Mouse (Mus musculus) MEL (cell line): Measurements from ENCODE around the gene Abhd4. TPM values are rescaled to one million over a fixed set of nuclear protein-coding genes. Genes with fewer than 3 reads are reported as not detected.

Experiments
- DNase-seq: peaks from one replicate; pipeline ENCODE4 v3.0.0; 2011; ENCODE audit warnings: low read depth, low spot score
- H3K27ac ChIP-seq: 2 replicates; pipeline ENCODE4 v1.5.1; 2012; ENCODE audit warnings: low read depth, mild to moderate bottlenecking, control low read depth, low read length, moderate library complexity; ENCODE audit not compliant: control insufficient read depth
- H3K27me3 ChIP-seq, 2 experiments: fragments of 150-350 bp in 1 of 2; sonication (generic) in 1 of 2; 2 replicates each; pipeline ENCODE4 v1.6.1; 2012; ENCODE audit warnings: low read length in 2 of 2, mild to moderate bottlenecking in 2 of 2, improper control_type of control experiment in 1 of 2, moderate library complexity in 1 of 2; ENCODE audit not compliant: insufficient read depth in 2 of 2, control insufficient read depth in 1 of 2
- H3K36me3 ChIP-seq, 2 experiments: 2 replicates each; pipeline ENCODE4 v1.6.1; 2012 to 2014; ENCODE audit warnings: low read length in 2 of 2, improper control_type of control experiment in 1 of 2, inconsistent platforms in 1 of 2, mild to moderate bottlenecking in 1 of 2; ENCODE audit not compliant: insufficient read depth in 2 of 2, control insufficient read depth in 1 of 2
- H3K4me1 ChIP-seq, 2 experiments: fragments of 150-350 bp in 1 of 2; sonication (generic) in 1 of 2; 2 replicates each; pipeline ENCODE4 v1.6.1; 2012; ENCODE audit warnings: low read length in 2 of 2, improper control_type of control experiment in 1 of 2, mild to moderate bottlenecking in 1 of 2; ENCODE audit not compliant: insufficient read depth in 2 of 2, control insufficient read depth in 1 of 2
- H3K4me3 ChIP-seq, 2 experiments: fragments of 150-350 bp in 1 of 2; sonication (generic) in 1 of 2; 2 replicates each; pipeline ENCODE4 v1.5.1; 2012; ENCODE audit warnings: low read depth in 2 of 2, low read length in 2 of 2, mild to moderate bottlenecking in 2 of 2, moderate library complexity in 2 of 2, control low read depth in 1 of 2, improper control_type of control experiment in 1 of 2; ENCODE audit not compliant: control insufficient read depth in 1 of 2, insufficient read depth in 1 of 2
- H3K79me2 ChIP-seq: 2 replicates; pipeline ENCODE4 v1.6.1; 2012; ENCODE audit warnings: mild to moderate bottlenecking, low read length, moderate library complexity; ENCODE audit not compliant: control insufficient read depth, poor library complexity, insufficient read depth
- H3K9ac ChIP-seq: 2 replicates; pipeline ENCODE4 v1.6.1; 2012; ENCODE audit warnings: low read depth, mild to moderate bottlenecking, control low read depth, low read length, moderate library complexity; ENCODE audit not compliant: control insufficient read depth, poor library complexity, severe bottlenecking
- H3K9me3 ChIP-seq: fragments of 150-350 bp; sonication (generic); replicated peaks from 2 replicates; pipeline ENCODE4 v1.6.1; 2012; ENCODE audit warnings: mild to moderate bottlenecking, low read length, improper control_type of control experiment, moderate library complexity; ENCODE audit not compliant: insufficient read depth
- BHLHE40 ChIP-seq: IDR thresholded peaks from 2 replicates; pipeline ENCODE4 v1.6.1; 2012; ENCODE audit warnings: low read depth, mild to moderate bottlenecking, inconsistent platforms, low read length, improper control_type of control experiment, borderline replicate concordance
- ELF1 ChIP-seq: IDR thresholded peaks from 2 replicates; pipeline ENCODE4 v1.6.1; 2014; ENCODE audit warnings: low read depth, mild to moderate bottlenecking, inconsistent platforms, low read length, improper control_type of control experiment, moderate library complexity
- ETS1 ChIP-seq: IDR thresholded peaks from 2 replicates; pipeline ENCODE4 v1.6.1; 2012; ENCODE audit warnings: low read depth, mild to moderate bottlenecking, inconsistent platforms, low read length, improper control_type of control experiment, moderate library complexity
- GABPA ChIP-seq: IDR thresholded peaks from 2 replicates; pipeline ENCODE4 v1.6.1; 2012; ENCODE audit warnings: low read depth, mild to moderate bottlenecking, inconsistent platforms, low read length, improper control_type of control experiment, moderate library complexity
- GATA1 ChIP-seq: IDR thresholded peaks from 2 replicates; pipeline ENCODE4 v1.6.1; 2011; ENCODE audit warnings: low read depth, low read length, improper control_type of control experiment
- HCFC1 ChIP-seq: IDR thresholded peaks from 2 replicates; pipeline ENCODE4 v1.6.1; 2012; ENCODE audit warnings: low read depth, mild to moderate bottlenecking, inconsistent platforms, low read length, improper control_type of control experiment, moderate library complexity
- JUND ChIP-seq: IDR thresholded peaks from 2 replicates; pipeline ENCODE4 v1.6.1; 2011; ENCODE audit warnings: low read depth, mild to moderate bottlenecking, improper control_type of control experiment, low read length
- KAT2A ChIP-seq: conservative IDR thresholded peaks from 2 replicates; pipeline ENCODE4 v1.6.1; 2012; ENCODE audit warnings: low read depth, low read length, improper control_type of control experiment, inconsistent platforms
- MAX ChIP-seq: IDR thresholded peaks from 2 replicates; pipeline ENCODE4 v1.6.1; 2011; ENCODE audit warnings: low read length, improper control_type of control experiment
- MEF2A ChIP-seq: IDR thresholded peaks from 2 replicates; pipeline ENCODE4 v1.6.1; 2014; ENCODE audit warnings: low read depth, mild to moderate bottlenecking, inconsistent platforms, low read length, improper control_type of control experiment; ENCODE audit not compliant: poor library complexity, insufficient replicate concordance, severe bottlenecking; ENCODE audit errors: extremely low read depth
- MXI1 ChIP-seq: IDR thresholded peaks from 2 replicates; pipeline ENCODE4 v1.6.1; 2011; ENCODE audit warnings: mild to moderate bottlenecking, low read depth, low read length, improper control_type of control experiment
- MYB ChIP-seq: IDR thresholded peaks from 2 replicates; pipeline ENCODE4 v1.6.1; 2011; ENCODE audit warnings: mild to moderate bottlenecking, low read depth, low read length, improper control_type of control experiment
- NELFE ChIP-seq: IDR thresholded peaks from 2 replicates; pipeline ENCODE4 v1.6.1; 2011; ENCODE audit warnings: low read depth, low read length, improper control_type of control experiment
- NRF1 ChIP-seq: IDR thresholded peaks from 2 replicates; pipeline ENCODE4 v1.6.1; 2014; ENCODE audit warnings: low read depth, mild to moderate bottlenecking, inconsistent platforms, low read length, improper control_type of control experiment, moderate library complexity; ENCODE audit not compliant: poor library complexity, insufficient read depth, severe bottlenecking
- POLR2AphosphoS2 ChIP-seq: IDR thresholded peaks from 2 replicates; pipeline ENCODE4 v1.6.1; 2011; ENCODE audit warnings: low read length, improper control_type of control experiment
- POLR2AphosphoS5 ChIP-seq: IDR thresholded peaks from 2 replicates; pipeline ENCODE4 v1.6.1; 2012; ENCODE audit warnings: low read depth, borderline replicate concordance, mild to moderate bottlenecking, inconsistent platforms, low read length, moderate library complexity, mixed read lengths
- RAD21 ChIP-seq: IDR thresholded peaks from 2 replicates; pipeline ENCODE4 v1.6.1; 2011; ENCODE audit warnings: mild to moderate bottlenecking, low read depth, low read length, improper control_type of control experiment
- RCOR1 ChIP-seq: IDR thresholded peaks from 2 replicates; pipeline ENCODE4 v1.6.1; 2012; ENCODE audit warnings: low read depth, mild to moderate bottlenecking, inconsistent platforms, low read length, improper control_type of control experiment
- SIN3A ChIP-seq: IDR thresholded peaks from 2 replicates; pipeline ENCODE4 v1.6.1; 2012; ENCODE audit warnings: low read length, improper control_type of control experiment, inconsistent platforms
- TBP ChIP-seq: IDR thresholded peaks from 2 replicates; pipeline ENCODE4 v1.8.0; 2011; ENCODE audit warnings: low read depth, low read length, improper control_type of control experiment
- TCF12 ChIP-seq: IDR thresholded peaks from 2 replicates; pipeline ENCODE4 v1.6.1; 2014; ENCODE audit warnings: low read depth, mild to moderate bottlenecking, inconsistent platforms, low read length, improper control_type of control experiment, moderate library complexity
- UBTF ChIP-seq: IDR thresholded peaks from 2 replicates; pipeline ENCODE4 v1.6.1; 2012; ENCODE audit warnings: low read depth, mild to moderate bottlenecking, inconsistent platforms, low read length, improper control_type of control experiment, moderate library complexity, borderline replicate concordance; ENCODE audit not compliant: insufficient read depth
- ZKSCAN1 ChIP-seq: IDR thresholded peaks from 2 replicates; pipeline ENCODE4 v1.6.1; 2012; ENCODE audit warnings: low read depth, mild to moderate bottlenecking, inconsistent platforms, low read length, improper control_type of control experiment, moderate library complexity
- ZMIZ1 ChIP-seq: IDR thresholded peaks from 2 replicates; pipeline ENCODE4 v1.6.1; 2012; ENCODE audit warnings: low read depth, mild to moderate bottlenecking, inconsistent platforms, low read length, improper control_type of control experiment, moderate library complexity
- ZNF384 ChIP-seq: IDR thresholded peaks from 2 replicates; pipeline ENCODE4 v1.6.1; 2012; ENCODE audit warnings: low read depth, mild to moderate bottlenecking, inconsistent platforms, low read length, improper control_type of control experiment
- polyA plus RNA-seq, 2 experiments: library from polyadenylated mRNA; stranded (reverse) in 1 of 2; unstranded in 1 of 2; fragments of >175 nt in 1 of 2; fragments of >200 nt in 1 of 2; gene quantifications; 2 replicates each; pipeline versions ENCODE4 v1.2.1 to v1.2.4; 2012; ENCODE audit warnings: low replicate concordance in 2 of 2, low read depth in 1 of 2; ENCODE audit not compliant: insufficient read length in 2 of 2, insufficient read depth in 1 of 2, missing spikeins in 1 of 2
- total RNA-seq: library from RNA; depleted of rRNA; stranded (reverse); fragments of 300-350 nt; gene quantifications from 2 replicates; pipeline ENCODE4 v1.2.3, GENCODE M21; 2012

The Abhd4 gene
- total and polyA plus RNA-seq, 3 experiments: 13.1 to 32.0 TPM; not detected in 1

- no peak for TF ChIP-seq HCFC1
- TF ChIP-seq ZNF384: peak; percentile 53; the same call in 1 of the 2 replicates
- no peak for TF ChIP-seq MXI1
- TF ChIP-seq, all 39 proteins: peak for 22
Measured at GRCm38 (mm10) chr14:54204311-54204710, 49.7 kb upstream of the Abhd4 start (continued).

- peak overlapping the region in 1 of 2 experiments; percentile 39; a peak in 1 of 4 replicates for H3K4me3 ChIP-seq
- H3K36me3 ChIP-seq: peaks cover 0 to 14% of the 10 kb centered on the region in 2 experiments; a peak in 2 of 4 replicates
- H3K27me3 ChIP-seq: no peaks in the 10 kb centered on the region
- no peaks in the 10 kb centered on the region for H3K79me2 ChIP-seq
- H3K4me1 ChIP-seq: peaks cover 13 to 17% of the 10 kb centered on the region in 2 experiments
- H3K27ac ChIP-seq: peak overlapping the region; percentile 37
- no peak for DNase-seq
- TF ChIP-seq ZKSCAN1 (no peak), GABPA (no peak), UBTF (no peak), HCFC1 (no peak), ELF1 (no peak), GATA1 (no peak), POLR2AphosphoS5 (no peak), NELFE (no peak), ETS1 (no peak), MAX (no peak), KAT2A (no peak), RCOR1 (no peak), SIN3A (no peak), MXI1 (no peak), JUND (no peak), TCF12 (no peak)
- H3K9me3 ChIP-seq: no peaks in the 10 kb centered on the region
- H3K9ac ChIP-seq: no peak overlapping the region
Measured at GRCm38 (mm10) chr14:54204786-54205185, 49.2 kb upstream of the Abhd4 start.

- Histone ChIP-seq H3K9ac (no peak overlapping the region), H3K27ac (no peak overlapping the region), H3K4me1 (peaks cover 13 to 17% of the 10 kb centered on the region in 2 experiments), H3K27me3 (no peaks in the 10 kb centered on the region), H3K9me3 (no peaks in the 10 kb centered on the region)
- TF ChIP-seq ELF1 (no peak), ZNF384 (no peak), POLR2AphosphoS2 (no peak), MAX (no peak), ZMIZ1 (no peak), UBTF (no peak), MYB (no peak), BHLHE40 (no peak), NELFE (no peak), RAD21 (no peak), MXI1 (no peak), MEF2A (no peak), NRF1 (no peak), GABPA (no peak), TBP (no peak)
- TF ChIP-seq, all 39 proteins: peak for 0
- no peak for DNase-seq
- Histone ChIP-seq H3K4me3 (no peak overlapping the region), H3K36me3 (peaks cover 0 to 14% of the 10 kb centered on the region in 2 experiments; a peak in 2 of 4 replicates), H3K79me2 (no peaks in the 10 kb centered on the region)
Measured at GRCm38 (mm10) chr14:54205904-54206303, 48.1 kb upstream of the Abhd4 start.
